Mouse (Mus musculus): ENCODE data around the gene Grm5.

- TF ChIP-seq CTCF (IDR thresholded peaks at IDR 0.05; ENCODE audit: control insufficient read depth, insufficient read depth, insufficient read length) = no peak
- TF ChIP-seq MYOG (IDR thresholded peaks at IDR 0.05; ENCODE audit: control insufficient read depth, extremely low read depth, insufficient read length) = no peak
- no peak for TF ChIP-seq CEBPB (IDR thresholded peaks at IDR 0.05; ENCODE audit: low read depth)
- TF ChIP-seq USF1 (IDR thresholded peaks at IDR 0.05; ENCODE audit: low read depth) = no peak
- no peak for TF ChIP-seq FOSL1 (IDR thresholded peaks at IDR 0.05; ENCODE audit: insufficient read depth, low read length, poor library complexity, severe bottlenecking)
Observed at GRCm38 (mm10) chr7:88027411-88028132, 443.6 kb downstream of the Grm5 start.

All from C2C12 (cell line).